Mouse (Mus musculus) lung, adult 2 months (tissue): ENCODE results near the gene Tanc1. TPM values are rescaled to one million over a fixed set of nuclear protein-coding genes. Genes with fewer than 3 reads are reported as not detected.
"Not testable (repeated sequence)": the region's sequence is repeated elsewhere in the genome, so short reads cannot be mapped to it uniquely, and the experiment has no call there.

Experiments used
- DNase-seq: peaks from one replicate; pipeline ENCODE4 v3.0.0; 2022
- H3K4me1 ChIP-seq: fragments of 200-500 bp; 2 replicates; pipeline ENCODE4 v1.6.1; 2011; ENCODE audit warnings: low read length; ENCODE audit not compliant: control insufficient read depth, insufficient read depth
- H3K4me3 ChIP-seq: fragments of 200-500 bp; replicated peaks from 2 replicates; pipeline ENCODE3; 2011; ENCODE audit warnings: low read depth, mild to moderate bottlenecking, control low read depth, low read length; ENCODE audit errors: extremely low read depth
- CTCF ChIP-seq: fragments of 200-500 bp; IDR thresholded peaks from 2 replicates; pipeline ENCODE4 v1.5.1; 2011; ENCODE audit warnings: mild to moderate bottlenecking, low read length, control low read depth; ENCODE audit not compliant: insufficient read depth
- POLR2A ChIP-seq: fragments of 200-500 bp; IDR thresholded peaks from 2 replicates; pipeline ENCODE4 v1.6.1; 2011; ENCODE audit warnings: low read depth, mild to moderate bottlenecking, control low read depth, low read length, borderline replicate concordance; ENCODE audit errors: extremely low read depth
- WGBS: fragments of 180-500 bp; shearing (Covaris S2); methylation state at CpG from one replicate; pipeline ENCODE4 v1.1.7; 2018; 5-methylcytosine and 5-hydroxymethylcytosine counted together
- polyA plus RNA-seq: library from polyadenylated mRNA; depleted of rRNA; stranded (reverse); fragments of >200 nt; gene quantifications from 2 replicates; pipeline ENCODE4 v1.2.3, GENCODE M21; 2012; rRNA removed

Tanc1 gene
- 24.5 and 29.0 TPM in 2 replicates for polyA plus RNA-seq

- Histone ChIP-seq H3K4me1 (peaks cover 18% of the 10 kb centered on the region), H3K4me3 (peak within 1 kb of the TSS; percentile 85)
- peak; percentile 84 for DNase-seq
- under 1% methylated on average over 99 of the region's 99 CpGs for WGBS
- peak; percentile 47; the same call in 1 of the 2 replicates for TF ChIP-seq POLR2A
- no peak for TF ChIP-seq CTCF
These were observed at the start of gene Tanc1 for GRCm38 (mm10) chr2:59611831-59612732. TSS of gene Tanc1 (plus strand) at chr2:59612042.

GRCm38 (mm10) chr2:59562215-59562614, 49.6 kb upstream of the Tanc1 start:
- Histone ChIP-seq H3K4me3 (no peak overlapping the region), H3K4me1 (no peaks in the 10 kb centered on the region)
- TF ChIP-seq CTCF (no peak), POLR2A (no peak)
- no peak for DNase-seq
- WGBS, result 87% methylated on average over 4 of the region's 4 CpGs

- TF ChIP-seq POLR2A, result no peak
- TF ChIP-seq CTCF, result no peak
- Histone ChIP-seq H3K4me3 (no peak overlapping the region), H3K4me1 (no peaks in the 10 kb centered on the region)
- no peak for DNase-seq
- 55% methylated on average over 5 of the region's 5 CpGs for WGBS
These were observed 49.1 kb upstream of the Tanc1 start for GRCm38 (mm10) chr2:59562696-59563095.

- not testable (repeated sequence) for H3K4me3 ChIP-seq, DNase-seq, H3K4me1 ChIP-seq
- 93% methylated on average over 3 of the region's 10 CpGs for WGBS
These were observed 47.7 kb upstream of the Tanc1 start for GRCm38 (mm10) chr2:59564029-59564611.

GRCm38 (mm10) chr2:59564947-59565346, 46.9 kb upstream of the Tanc1 start:
- DNase-seq, result no peak
- no peak overlapping the region for H3K4me3 ChIP-seq
- TF ChIP-seq POLR2A (no peak), CTCF (no peak)
- 87% methylated on average over 4 of the region's 4 CpGs for WGBS
- no peaks in the 10 kb centered on the region for H3K4me1 ChIP-seq

GRCm38 (mm10) chr2:59580939-59581338, 30.9 kb upstream of the Tanc1 start:
- Histone ChIP-seq H3K4me3 (no peak overlapping the region), H3K4me1 (no peaks in the 10 kb centered on the region)
- 28% methylated on average over 7 of the region's 7 CpGs for WGBS
- DNase-seq, result no peak
- no peak for TF ChIP-seq CTCF
- TF ChIP-seq POLR2A, result no peak

- no peak for DNase-seq
- Histone ChIP-seq H3K4me1 (no peaks in the 10 kb centered on the region), H3K4me3 (no peak overlapping the region)
- WGBS, result 75% methylated on average over 6 of the region's 6 CpGs
- no peak for TF ChIP-seq CTCF
- no peak for TF ChIP-seq POLR2A
These were observed 27.9 kb upstream of the Tanc1 start for GRCm38 (mm10) chr2:59583961-59584360.

- Histone ChIP-seq H3K4me1 (no peaks in the 10 kb centered on the region), H3K4me3 (no peak overlapping the region)
- no peak for DNase-seq
- 71% methylated on average over 10 of the region's 10 CpGs for WGBS
- TF ChIP-seq CTCF (no peak), POLR2A (no peak)
These were observed 24.3 kb upstream of the Tanc1 start for GRCm38 (mm10) chr2:59587387-59588095.

GRCm38 (mm10) chr2:59588096-59588405, 23.8 kb upstream of the Tanc1 start:
- WGBS, result 87% methylated on average over 3 of the region's 3 CpGs
- DNase-seq, result no peak
- TF ChIP-seq POLR2A (no peak), CTCF (no peak)
- Histone ChIP-seq H3K4me3 (no peak overlapping the region), H3K4me1 (no peaks in the 10 kb centered on the region)

GRCm38 (mm10) chr2:59593341-59593902, 18.4 kb upstream of the Tanc1 start:
- no peak for TF ChIP-seq CTCF
- no peak for TF ChIP-seq POLR2A
- 35% methylated on average over 7 of the region's 7 CpGs for WGBS
- no peak for DNase-seq
- Histone ChIP-seq H3K4me3 (no peak overlapping the region), H3K4me1 (no peaks in the 10 kb centered on the region)
